Mouse (Mus musculus): Measurements from ENCODE around the gene Ncor1.
"Not testable (repeated sequence)": the region's sequence is repeated elsewhere in the genome, so short reads cannot be mapped to it uniquely, and the experiment has no call there.

The Ncor1 gene

GRCm38 (mm10) chr11:62458780-62459179 lies 439 bp upstream of the Ncor1 start:
- in situ Hi-C loops (cut with MboI, MseI) = no loop called here

- in situ Hi-C loops (cut with MboI, MseI) = no loop called here
Observed at GRCm38 (mm10) chr11:62457891-62458270, 460 bp downstream of the Ncor1 start.

- in situ Hi-C loops (cut with MboI, MseI) = no loop called here
Observed at GRCm38 (mm10) chr11:62457241-62457890, 975 bp downstream of the Ncor1 start.

- in situ Hi-C loops (cut with MboI, MseI) = no loop called here
Observed at GRCm38 (mm10) chr11:62456483-62457172, 1.7 kb downstream of the Ncor1 start.

GRCm38 (mm10) chr11:62456021-62456482 lies 2.3 kb downstream of the Ncor1 start:
- in situ Hi-C loops (cut with MboI, MseI) = no loop called here

GRCm38 (mm10) chr11:62455193-62455592 lies 3.1 kb downstream of the Ncor1 start:
- in situ Hi-C loops (cut with MboI, MseI) = no loop called here

GRCm38 (mm10) chr11:62448971-62449370 lies 9.4 kb downstream of the Ncor1 start:
- in situ Hi-C loops (cut with MboI, MseI) = no loop called here

GRCm38 (mm10) chr11:62445799-62446198 lies 12.5 kb downstream of the Ncor1 start:
- in situ Hi-C loops (cut with MboI, MseI) = no loop called here

GRCm38 (mm10) chr11:62440670-62441315 lies 17.5 kb downstream of the Ncor1 start:
- in situ Hi-C loops (cut with MboI, MseI) = no loop called here

GRCm38 (mm10) chr11:62432211-62432610 lies 26.1 kb downstream of the Ncor1 start:
- in situ Hi-C loops (cut with MboI, MseI) = no loop called here

GRCm38 (mm10) chr11:62427105-62427504 lies 31.2 kb downstream of the Ncor1 start:
- in situ Hi-C loops (cut with MboI, MseI) = no loop called here

- in situ Hi-C loops (cut with MboI, MseI) = no loop called here
Observed at GRCm38 (mm10) chr11:62426266-62426665, 32.1 kb downstream of the Ncor1 start.

GRCm38 (mm10) chr11:62424525-62424924 lies 33.8 kb downstream of the Ncor1 start:
- in situ Hi-C loops (cut with MboI, MseI) = no loop called here

GRCm38 (mm10) chr11:62415026-62415425 lies 43.3 kb downstream of the Ncor1 start:
- in situ Hi-C loops (cut with MboI, MseI) = no loop called here

- in situ Hi-C loops (cut with MboI, MseI) = no loop called here
Observed at GRCm38 (mm10) chr11:62409611-62410010, 48.7 kb downstream of the Ncor1 start.

- in situ Hi-C loops (cut with MboI, MseI) = no loop called here
Observed at GRCm38 (mm10) chr11:62408848-62409247, 49.5 kb downstream of the Ncor1 start.

- in situ Hi-C loops (cut with MboI, MseI) = loop anchor here (5.0 kb wide), 1 partner anchor 64 kb away; no protein-coding TSS in a partner anchor
Observed at GRCm38 (mm10) chr11:62396405-62396804, 61.9 kb downstream of the Ncor1 start.

- in situ Hi-C loops (cut with MboI, MseI) = no loop called here
Observed at GRCm38 (mm10) chr11:62388331-62388679, 70.0 kb downstream of the Ncor1 start.

GRCm38 (mm10) chr11:62387608-62388330 lies 70.6 kb downstream of the Ncor1 start:
- in situ Hi-C loops (cut with MboI, MseI) = no loop called here

- in situ Hi-C loops (cut with MboI, MseI) = not testable (repeated sequence)
Observed at GRCm38 (mm10) chr11:62377202-62377851, 81.0 kb downstream of the Ncor1 start.

GRCm38 (mm10) chr11:62371776-62372175 lies 86.6 kb downstream of the Ncor1 start:
- in situ Hi-C loops (cut with MboI, MseI) = no loop called here
